Mouse (Mus musculus): ENCODE data around the gene Lrpprc. TPM values are rescaled to one million over a fixed set of nuclear protein-coding genes. Genes with fewer than 3 reads are reported as not detected.

Lrpprc gene
- polyA plus RNA-seq, 1 experiment = 19.3 TPM

GRCm38 (mm10) chr17:84681670-84682069 is 108.9 kb downstream of the Lrpprc start:
- Histone ChIP-seq H3K79me3 (ENCODE audit: low read depth) (no peaks in the 10 kb centered on the region), H3K4me3 (ENCODE audit: insufficient read depth, poor library complexity, severe bottlenecking) (no peak overlapping the region), H3K36me3 (ENCODE audit: control insufficient read depth, insufficient read depth) (no peaks in the 10 kb centered on the region), H3K27me3 (ENCODE audit: control insufficient read depth, insufficient read depth, insufficient read length) (no peaks in the 10 kb centered on the region), H3ac (ENCODE audit: control insufficient read depth, insufficient read length, low read depth) (no peak overlapping the region), H3K79me2 (ENCODE audit: control insufficient read depth, insufficient read depth) (no peaks in the 10 kb centered on the region)
- no peak for TF ChIP-seq MAX (IDR thresholded peaks at IDR 0.05)
- TF ChIP-seq MYOG (IDR thresholded peaks at IDR 0.05; ENCODE audit: control insufficient read depth, extremely low read depth, insufficient read length) = no peak
- no peak for TF ChIP-seq CTCF (IDR thresholded peaks at IDR 0.05; ENCODE audit: control insufficient read depth, insufficient read depth, insufficient read length)
- TF ChIP-seq USF1 (IDR thresholded peaks at IDR 0.05; ENCODE audit: low read depth) = no peak
- no peak for TF ChIP-seq FOSL1 (IDR thresholded peaks at IDR 0.05; ENCODE audit: insufficient read depth, low read length, poor library complexity, severe bottlenecking)
- TF ChIP-seq MYOD1 (IDR thresholded peaks at IDR 0.05; ENCODE audit: control insufficient read depth, insufficient read length, low read depth) = no peak
- TF ChIP-seq CEBPB (IDR thresholded peaks at IDR 0.05; ENCODE audit: low read depth) = no peak

GRCm38 (mm10) chr17:84677595-84677994 is 113.0 kb downstream of the Lrpprc start:
- Histone ChIP-seq H3ac (ENCODE audit: control insufficient read depth, insufficient read length, low read depth) (no peak overlapping the region), H3K4me3 (ENCODE audit: insufficient read depth, poor library complexity, severe bottlenecking) (no peak overlapping the region), H3K79me2 (ENCODE audit: control insufficient read depth, insufficient read depth) (no peaks in the 10 kb centered on the region), H3K27me3 (ENCODE audit: control insufficient read depth, insufficient read depth, insufficient read length) (peaks cover 10% of the 10 kb centered on the region), H3K79me3 (ENCODE audit: low read depth) (no peaks in the 10 kb centered on the region), H3K36me3 (ENCODE audit: control insufficient read depth, insufficient read depth) (no peaks in the 10 kb centered on the region)
- TF ChIP-seq CEBPB (IDR thresholded peaks at IDR 0.05; ENCODE audit: low read depth) (no peak), FOSL1 (IDR thresholded peaks at IDR 0.05; ENCODE audit: insufficient read depth, low read length, poor library complexity, severe bottlenecking) (no peak)

GRCm38 (mm10) chr17:84675951-84676366 is 114.6 kb downstream of the Lrpprc start, which contains the start of gene Abcg8:
Abcg8 (plus strand) TSS chr17:84676302.
- Histone ChIP-seq H3K79me2 (ENCODE audit: control insufficient read depth, insufficient read depth) (no peaks in the 10 kb centered on the region), H3K4me3 (ENCODE audit: insufficient read depth, poor library complexity, severe bottlenecking) (no peak within 1 kb of the TSS), H3ac (ENCODE audit: control insufficient read depth, insufficient read length, low read depth) (no peak within 1 kb of the TSS), H3K27me3 (ENCODE audit: control insufficient read depth, insufficient read depth, insufficient read length) (peaks cover 18% of the 10 kb centered on the region), H3K36me3 (ENCODE audit: control insufficient read depth, insufficient read depth) (no peaks in the 10 kb centered on the region), H3K79me3 (ENCODE audit: low read depth) (no peaks in the 10 kb centered on the region)
- TF ChIP-seq CTCF (IDR thresholded peaks at IDR 0.05; ENCODE audit: control insufficient read depth, insufficient read depth, insufficient read length) (no peak), MAX (IDR thresholded peaks at IDR 0.05) (no peak), CEBPB (IDR thresholded peaks at IDR 0.05; ENCODE audit: low read depth) (no peak), USF1 (IDR thresholded peaks at IDR 0.05; ENCODE audit: low read depth) (no peak), MYOD1 (IDR thresholded peaks at IDR 0.05; ENCODE audit: control insufficient read depth, insufficient read length, low read depth) (no peak), FOSL1 (IDR thresholded peaks at IDR 0.05; ENCODE audit: insufficient read depth, low read length, poor library complexity, severe bottlenecking) (no peak)

- H3K79me3 ChIP-seq (ENCODE audit: low read depth) = no peaks in the 10 kb centered on the region
- no peaks in the 10 kb centered on the region for H3K36me3 ChIP-seq (ENCODE audit: control insufficient read depth, insufficient read depth)
- no peak for TF ChIP-seq MYOD1 (IDR thresholded peaks at IDR 0.05; ENCODE audit: control insufficient read depth, insufficient read length, low read depth)
- no peak for TF ChIP-seq CTCF (IDR thresholded peaks at IDR 0.05; ENCODE audit: control insufficient read depth, insufficient read depth, insufficient read length)
- TF ChIP-seq USF1 (IDR thresholded peaks at IDR 0.05; ENCODE audit: low read depth) = no peak
- H3K27me3 ChIP-seq (ENCODE audit: control insufficient read depth, insufficient read depth, insufficient read length) = peaks cover 18% of the 10 kb centered on the region
- H3K4me3 ChIP-seq (ENCODE audit: insufficient read depth, poor library complexity, severe bottlenecking) = no peak overlapping the region
- H3K79me2 ChIP-seq (ENCODE audit: control insufficient read depth, insufficient read depth) = no peaks in the 10 kb centered on the region
- no peak overlapping the region for H3ac ChIP-seq (ENCODE audit: control insufficient read depth, insufficient read length, low read depth)
Observed at GRCm38 (mm10) chr17:84675204-84675603, 115.4 kb downstream of the Lrpprc start.

GRCm38 (mm10) chr17:84674048-84674447 is 116.5 kb downstream of the Lrpprc start:
- H3ac ChIP-seq (ENCODE audit: control insufficient read depth, insufficient read length, low read depth) = no peak overlapping the region
- no peaks in the 10 kb centered on the region for H3K79me2 ChIP-seq (ENCODE audit: control insufficient read depth, insufficient read depth)
- H3K36me3 ChIP-seq (ENCODE audit: control insufficient read depth, insufficient read depth) = no peaks in the 10 kb centered on the region
- TF ChIP-seq FOSL1 (IDR thresholded peaks at IDR 0.05; ENCODE audit: insufficient read depth, low read length, poor library complexity, severe bottlenecking) = no peak
- TF ChIP-seq USF1 (IDR thresholded peaks at IDR 0.05; ENCODE audit: low read depth) = no peak
- no peak for TF ChIP-seq MAX (IDR thresholded peaks at IDR 0.05)
- H3K27me3 ChIP-seq (ENCODE audit: control insufficient read depth, insufficient read depth, insufficient read length) = peaks cover 19% of the 10 kb centered on the region
- no peak overlapping the region for H3K4me3 ChIP-seq (ENCODE audit: insufficient read depth, poor library complexity, severe bottlenecking)
- no peaks in the 10 kb centered on the region for H3K79me3 ChIP-seq (ENCODE audit: low read depth)

DNA sequence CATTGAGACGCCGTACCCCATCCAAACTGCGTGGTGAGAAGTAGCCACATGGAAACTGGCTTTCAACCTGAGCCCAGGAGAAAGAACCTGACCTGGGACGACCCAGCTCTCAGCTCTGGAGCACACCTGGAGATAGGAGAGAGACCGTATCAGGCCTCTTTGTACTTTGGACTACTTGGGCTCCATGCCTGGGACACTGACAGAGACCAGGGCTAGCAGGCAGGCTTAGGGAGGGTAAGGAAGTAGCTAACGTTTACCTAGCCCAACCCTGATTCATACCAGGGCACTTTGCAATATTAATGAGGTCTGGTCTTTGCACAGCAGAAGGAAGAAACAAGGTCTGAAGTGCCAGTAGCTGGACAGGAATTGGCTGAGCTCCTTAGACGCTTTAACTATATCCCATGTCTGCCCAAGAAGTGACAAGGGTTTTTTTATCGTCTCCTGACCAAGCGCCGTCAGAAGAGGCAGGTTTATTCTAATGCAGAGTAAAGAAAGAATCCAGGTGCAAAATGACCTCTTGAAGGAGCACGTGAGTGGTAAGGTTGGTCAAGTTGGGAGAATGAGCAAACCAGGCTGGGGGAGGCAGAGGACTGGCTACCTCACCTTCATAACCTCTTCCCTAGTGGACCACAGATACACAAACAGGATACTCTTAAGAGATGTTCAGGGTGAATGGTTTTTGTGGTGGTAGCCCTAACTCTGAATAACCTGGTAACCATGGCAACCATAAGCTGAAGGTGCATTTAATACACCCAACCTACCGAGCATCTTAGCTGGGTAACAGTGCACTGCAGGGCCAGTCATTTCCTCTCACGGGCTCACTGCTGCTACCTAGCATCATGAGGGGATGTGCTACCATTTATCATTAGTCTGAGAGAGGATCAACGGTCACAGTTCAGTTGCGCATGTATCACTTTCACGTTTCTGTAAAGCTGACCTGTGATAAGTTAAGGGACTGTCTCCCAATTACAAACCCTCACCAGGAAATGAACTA is 117.9 kb downstream of the Lrpprc start:
- no peak for TF ChIP-seq MYOG (IDR thresholded peaks at IDR 0.05; ENCODE audit: control insufficient read depth, extremely low read depth, insufficient read length)
- TF ChIP-seq USF1 (IDR thresholded peaks at IDR 0.05; ENCODE audit: low read depth) = no peak
- no peak for TF ChIP-seq MYOD1 (IDR thresholded peaks at IDR 0.05; ENCODE audit: control insufficient read depth, insufficient read length, low read depth)
- TF ChIP-seq MAX (IDR thresholded peaks at IDR 0.05) = no peak
- no peak for TF ChIP-seq FOSL1 (IDR thresholded peaks at IDR 0.05; ENCODE audit: insufficient read depth, low read length, poor library complexity, severe bottlenecking)
- no peak for TF ChIP-seq CEBPB (IDR thresholded peaks at IDR 0.05; ENCODE audit: low read depth)
- TF ChIP-seq CTCF (IDR thresholded peaks at IDR 0.05; ENCODE audit: control insufficient read depth, insufficient read depth, insufficient read length) = no peak
- no peaks in the 10 kb centered on the region for H3K36me3 ChIP-seq (ENCODE audit: control insufficient read depth, insufficient read depth)
- no peaks in the 10 kb centered on the region for H3K79me3 ChIP-seq (ENCODE audit: low read depth)
- peaks cover 28% of the 10 kb centered on the region for H3K27me3 ChIP-seq (ENCODE audit: control insufficient read depth, insufficient read depth, insufficient read length)
- H3K4me3 ChIP-seq (ENCODE audit: insufficient read depth, poor library complexity, severe bottlenecking) = no peak overlapping the region
- no peak overlapping the region for H3ac ChIP-seq (ENCODE audit: control insufficient read depth, insufficient read length, low read depth)
- no peaks in the 10 kb centered on the region for H3K79me2 ChIP-seq (ENCODE audit: control insufficient read depth, insufficient read depth)

All from C2C12 (cell line).